Mouse (Mus musculus) midbrain, embryonic 10.5 days (tissue): ENCODE measurements around the gene Dusp21. TPM values are rescaled to one million over a fixed set of nuclear protein-coding genes. Genes with fewer than 3 reads are reported as not detected.

Experiments
- DNase-seq: peaks from one replicate; pipeline ENCODE4 v3.0.0-alpha.2; 2017; ENCODE audit warnings: low spot score
- H3K27ac ChIP-seq: fragments of 300-500 bp; sonication (generic); replicated peaks from 2 replicates; pipeline ENCODE4 v1.5.1; 2016; ENCODE audit warnings: mild to moderate bottlenecking
- H3K27me3 ChIP-seq: fragments of 300-500 bp; sonication (generic); 2 replicates; pipeline ENCODE4 v1.6.1; 2016; ENCODE audit warnings: low read depth, mild to moderate bottlenecking; ENCODE audit not compliant: poor library complexity, severe bottlenecking
- H3K36me3 ChIP-seq: fragments of 300-500 bp; sonication (generic); 2 replicates; pipeline ENCODE4 v1.6.1; 2016; ENCODE audit warnings: mild to moderate bottlenecking, moderate library complexity
- H3K4me1 ChIP-seq: fragments of 300-500 bp; sonication (generic); 2 replicates; pipeline ENCODE4 v1.6.1; 2016
- H3K4me3 ChIP-seq: fragments of 300-500 bp; sonication (generic); 2 replicates; pipeline ENCODE4 v1.5.1; 2016; ENCODE audit warnings: mild to moderate bottlenecking, moderate library complexity
- H3K9me3 ChIP-seq: fragments of 300-500 bp; sonication (generic); replicated peaks from 2 replicates; pipeline ENCODE4 v1.6.1; 2016; ENCODE audit warnings: mild to moderate bottlenecking
- WGBS: fragments of 180-500 bp; shearing (Covaris S2); methylation state at CpG from one replicate; pipeline ENCODE4 v1.1.7; 2016; 5-methylcytosine and 5-hydroxymethylcytosine counted together
- polyA plus RNA-seq: library from polyadenylated mRNA; unstranded; fragments of >200 nt; fragmentation: Nextera tagmentation; extraction: Ambion mirVana; gene quantifications from 2 replicates; pipeline ENCODE4 v1.2.1, GENCODE M21; 2016

Gene Dusp21
- polyA plus RNA-seq, 1 experiment from 2014 or later, result not detected

GRCm38 (mm10) chrX:18187203-18187602 is 41.5 kb downstream of the Dusp21 start:
- no peaks in the 10 kb centered on the region for H3K27me3 ChIP-seq
- H3K4me1 ChIP-seq, result no peaks in the 10 kb centered on the region
- DNase-seq, result no peak
- H3K4me3 ChIP-seq, result no peak overlapping the region
- no peak overlapping the region for H3K27ac ChIP-seq
- H3K9me3 ChIP-seq, result no peaks in the 10 kb centered on the region
- peaks cover 5% of the 10 kb centered on the region; the same call in 1 of the 2 replicates for H3K36me3 ChIP-seq

- no peak overlapping the region for H3K27ac ChIP-seq
- no peak overlapping the region for H3K4me3 ChIP-seq
- H3K9me3 ChIP-seq, result no peaks in the 10 kb centered on the region
- H3K27me3 ChIP-seq, result no peaks in the 10 kb centered on the region
- no peak for DNase-seq
- WGBS, result 88% methylated on average over 2 of the region's 2 CpGs
- peaks cover 5% of the 10 kb centered on the region; the same call in 1 of the 2 replicates for H3K36me3 ChIP-seq
- H3K4me1 ChIP-seq, result no peaks in the 10 kb centered on the region
Observed at GRCm38 (mm10) chrX:18188293-18188692, 42.6 kb downstream of the Dusp21 start.

Other genes starting within 250 kb of the Dusp21 start
- gene Kdm6a, start 16.7 kb downstream of the Dusp21 start, polyA plus RNA-seq, result 30.3 and 33.9 TPM in 2 replicates